Mouse (Mus musculus) embryo, embryonic 10 days (tissue): Measurements from ENCODE around the gene Gm26566.
"Not testable (repeated sequence)": the region's sequence is repeated elsewhere in the genome, so short reads cannot be mapped to it uniquely, and the experiment has no call there.

Experiments
- DNase-seq: peaks from one replicate; pipeline ENCODE4 v3.0.0-alpha.2; 2015; ENCODE audit warnings: low spot score

Gene Gm26566

DNA sequence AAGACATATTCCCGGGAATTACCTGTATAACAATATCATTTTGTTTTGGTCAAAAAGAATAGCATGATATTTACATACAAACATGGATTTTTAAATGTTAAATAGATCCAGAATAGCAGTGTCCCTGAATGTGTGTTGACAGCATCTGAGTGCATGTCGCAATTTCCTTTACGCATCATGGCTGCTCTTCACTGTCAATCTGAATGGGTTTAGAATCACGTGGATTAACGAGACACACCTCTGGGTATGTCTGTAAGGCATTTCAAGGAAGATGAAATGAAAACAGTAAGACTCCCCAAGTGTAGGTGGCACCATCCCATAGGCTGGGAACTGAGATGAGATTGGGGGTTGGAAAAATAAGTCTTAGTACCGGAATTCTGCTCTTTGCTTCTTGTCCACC, 17.4 kb downstream of the Gm26566 start:
- no peak for DNase-seq

DNA sequence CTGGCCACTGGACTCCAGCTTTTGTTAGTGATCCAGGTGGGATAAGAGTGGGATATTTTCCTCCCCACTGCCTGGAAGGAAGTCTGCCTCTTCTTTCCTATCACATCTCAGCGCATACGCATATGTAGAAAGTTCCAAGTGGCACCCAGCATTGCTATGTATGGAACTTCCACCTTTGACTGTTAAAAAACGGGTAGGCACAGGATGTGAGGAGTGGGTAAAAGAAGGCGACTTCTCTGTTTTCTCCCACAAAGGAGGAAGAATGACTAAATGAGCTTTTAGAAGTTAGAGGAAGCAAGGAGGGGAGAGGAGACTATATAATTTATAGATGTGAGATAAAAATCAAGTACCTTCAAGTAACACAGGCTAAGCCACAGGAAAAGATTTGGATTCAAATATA, 19.8 kb downstream of the Gm26566 start:
- DNase-seq, result no peak

DNA sequence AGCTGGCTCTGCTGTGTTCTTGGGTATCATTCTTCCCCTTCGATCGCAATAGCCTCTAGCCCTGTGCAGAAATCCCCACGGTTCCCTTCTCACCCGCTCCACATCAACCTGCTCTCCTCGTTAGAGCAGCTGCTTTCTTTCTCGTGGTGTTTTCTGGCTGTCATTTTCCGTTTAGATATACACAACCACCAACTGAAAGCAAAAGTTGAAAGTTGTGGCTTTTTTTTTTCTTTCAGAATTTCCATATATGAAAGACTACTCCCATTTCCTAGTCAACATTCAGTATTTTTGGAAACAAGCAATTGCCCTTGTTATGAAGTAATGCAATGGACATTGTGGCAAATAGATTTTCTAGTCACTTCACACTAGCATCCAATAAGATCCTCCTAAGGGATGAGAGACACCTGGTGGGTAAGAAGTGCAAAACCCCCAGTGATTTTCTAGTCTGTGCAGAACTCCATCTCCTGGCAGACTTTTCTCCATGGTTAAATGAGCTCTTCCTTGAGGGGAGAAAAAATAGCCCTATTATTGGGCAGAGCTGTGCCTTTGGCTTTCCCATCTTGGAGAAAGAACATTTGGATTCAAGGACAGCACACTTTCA, 21.3 kb downstream of the Gm26566 start:
- no peak for DNase-seq

DNA sequence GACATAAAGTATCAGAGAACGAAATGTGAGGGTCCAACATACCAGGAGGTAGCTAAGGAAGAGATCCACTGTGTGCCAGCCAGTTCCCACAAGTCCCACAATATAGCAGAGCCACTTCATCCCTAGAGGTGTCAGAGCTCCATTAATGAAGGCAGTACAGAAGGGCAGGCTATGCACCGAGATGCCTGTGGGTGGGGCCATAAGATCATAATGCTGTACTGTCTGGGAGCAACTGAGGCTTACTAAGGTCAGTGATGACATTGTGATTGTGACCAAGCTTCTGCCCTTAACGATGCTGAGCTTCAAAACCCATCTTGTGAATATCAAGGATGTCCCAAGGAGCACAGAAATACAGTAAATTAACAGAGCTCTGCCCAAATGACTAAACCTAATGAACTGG, 22.6 kb downstream of the Gm26566 start:
- DNase-seq, result no peak

DNA sequence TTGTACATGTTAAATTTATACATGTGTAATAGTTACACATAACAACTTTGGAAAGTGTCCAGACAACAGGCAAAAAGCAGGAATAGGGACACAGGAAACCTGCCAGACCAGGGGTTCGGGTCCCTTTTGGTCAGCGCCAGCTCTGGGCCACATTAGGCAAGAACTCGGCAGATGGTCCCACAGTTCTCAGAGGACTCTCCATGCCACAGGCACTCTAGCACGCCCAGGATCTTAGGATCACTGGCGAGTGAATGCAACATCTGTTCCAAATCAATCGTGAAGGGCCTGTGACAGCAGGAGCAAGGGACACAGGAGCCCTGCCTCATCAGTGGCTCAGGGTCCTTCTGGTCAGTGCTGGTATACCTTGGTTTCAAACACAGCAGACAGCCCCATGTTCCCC, 28.3 kb downstream of the Gm26566 start:
- peak; percentile 41 for DNase-seq

DNA sequence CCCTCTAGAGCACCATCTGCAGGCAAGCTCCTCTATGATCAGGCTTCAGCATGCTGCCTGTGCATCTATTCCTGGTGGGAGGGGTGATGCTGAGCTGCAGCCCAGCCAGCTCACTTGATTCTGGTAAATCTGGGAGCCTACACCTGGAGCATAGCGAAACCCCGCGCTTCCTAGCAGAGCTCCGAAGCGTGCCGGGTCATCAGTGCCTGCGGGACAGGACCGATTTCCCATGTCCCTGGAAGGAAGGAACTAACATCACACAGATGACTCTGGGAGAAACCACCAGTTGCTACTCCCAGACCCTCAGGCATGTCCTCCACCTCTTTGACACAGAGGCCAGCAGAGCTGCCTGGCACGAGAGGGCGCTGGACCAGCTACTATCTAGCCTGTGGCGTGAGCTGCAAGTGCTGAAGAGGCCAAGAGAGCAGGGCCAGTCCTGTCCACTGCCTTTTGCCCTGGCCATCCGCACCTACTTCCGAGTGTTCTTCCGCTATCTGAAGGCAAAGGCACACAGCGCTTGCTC, 33.3 kb downstream of the Gm26566 start, which contains the start of gene Gm13271:
TSS of gene Gm13271 (plus strand) at position 51 of the 523 bp plus-strand sequence.
- DNase-seq, result not testable (repeated sequence)

DNA sequence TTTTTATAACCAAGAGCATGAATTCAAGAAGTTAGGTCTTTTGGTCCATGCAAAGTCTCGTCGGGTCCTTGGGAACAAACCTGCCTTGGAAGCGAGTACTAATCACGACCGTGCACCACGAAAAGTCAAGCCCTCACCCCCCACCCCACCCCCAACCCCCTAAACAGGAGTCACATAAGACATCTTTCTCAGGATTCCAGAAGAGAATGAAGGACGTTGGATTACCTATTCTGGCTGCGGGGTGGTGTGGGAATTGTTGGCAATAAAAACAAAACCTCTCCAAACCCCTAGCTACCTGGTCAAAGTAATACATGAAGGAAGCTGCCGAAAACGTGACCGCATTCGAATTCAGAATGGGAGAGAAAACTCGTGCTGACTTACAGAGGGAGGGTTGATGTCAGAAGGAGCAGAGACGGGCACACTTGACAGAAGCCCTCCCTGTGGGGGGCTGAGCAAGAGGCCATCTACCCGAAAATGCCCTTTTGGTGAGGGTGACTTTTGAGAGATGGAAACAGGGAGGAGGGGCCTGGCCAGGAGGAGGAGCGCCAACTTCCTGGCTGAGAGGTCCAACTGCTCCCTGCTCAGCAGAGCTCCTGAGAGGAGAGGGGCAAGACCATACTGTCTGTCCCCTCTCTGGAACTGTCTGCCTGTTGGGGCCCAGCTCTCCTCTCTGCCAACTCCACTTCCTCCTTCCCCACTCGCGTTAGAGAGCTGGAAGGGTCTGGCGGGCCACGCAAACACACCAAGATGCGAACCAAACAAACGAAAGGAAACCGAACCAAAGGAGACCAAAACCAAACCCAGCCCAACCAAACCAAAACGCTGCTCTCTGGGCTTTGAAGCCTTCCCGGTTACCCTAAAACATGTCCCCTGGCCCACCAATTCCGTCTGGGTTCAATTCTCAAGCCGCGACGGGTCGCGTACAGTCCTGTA, 35.2 kb downstream of the Gm26566 start:
- not testable (repeated sequence) for DNase-seq

DNA sequence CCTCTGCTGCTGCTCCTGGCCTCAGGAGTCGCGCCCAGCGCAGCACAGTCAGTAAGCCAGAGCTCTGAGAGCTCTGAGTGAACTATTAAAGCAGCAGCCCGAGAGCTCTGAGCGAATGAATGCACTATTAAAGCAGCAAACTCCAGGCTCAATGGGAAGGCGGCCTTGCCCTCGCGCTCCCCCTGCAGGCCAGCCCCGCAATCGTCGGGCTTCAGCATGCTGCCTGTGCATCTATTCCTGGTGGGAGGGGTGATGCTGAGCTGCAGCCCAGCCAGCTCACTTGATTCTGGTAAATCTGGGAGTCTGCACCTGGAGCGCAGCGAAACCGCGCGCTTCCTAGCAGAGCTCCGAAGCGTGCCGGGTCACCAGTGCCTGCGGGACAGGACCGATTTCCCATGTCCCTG, 36.0 kb downstream of the Gm26566 start:
- peak; percentile 89 for DNase-seq

DNA sequence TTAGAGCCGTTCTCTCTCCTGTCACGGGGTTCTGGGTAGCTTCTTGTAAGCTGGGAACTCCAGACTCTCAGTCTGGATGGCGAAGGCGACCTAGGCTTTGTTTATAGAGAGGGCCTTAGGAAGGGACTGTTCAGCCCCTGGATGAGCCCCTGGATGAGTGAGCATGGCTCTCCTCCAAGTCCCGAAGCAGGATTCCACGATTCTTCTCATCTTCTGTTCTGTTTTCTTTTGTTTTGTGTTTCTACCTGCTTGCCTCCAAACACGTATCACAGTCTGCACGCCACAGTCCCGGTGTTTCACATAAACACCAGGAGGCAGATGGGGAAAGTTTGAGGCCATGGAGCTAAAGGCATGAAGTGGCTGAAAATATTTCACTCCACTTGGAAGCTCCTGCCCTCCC, 37.1 kb downstream of the Gm26566 start:
- not testable (repeated sequence) for DNase-seq

DNA sequence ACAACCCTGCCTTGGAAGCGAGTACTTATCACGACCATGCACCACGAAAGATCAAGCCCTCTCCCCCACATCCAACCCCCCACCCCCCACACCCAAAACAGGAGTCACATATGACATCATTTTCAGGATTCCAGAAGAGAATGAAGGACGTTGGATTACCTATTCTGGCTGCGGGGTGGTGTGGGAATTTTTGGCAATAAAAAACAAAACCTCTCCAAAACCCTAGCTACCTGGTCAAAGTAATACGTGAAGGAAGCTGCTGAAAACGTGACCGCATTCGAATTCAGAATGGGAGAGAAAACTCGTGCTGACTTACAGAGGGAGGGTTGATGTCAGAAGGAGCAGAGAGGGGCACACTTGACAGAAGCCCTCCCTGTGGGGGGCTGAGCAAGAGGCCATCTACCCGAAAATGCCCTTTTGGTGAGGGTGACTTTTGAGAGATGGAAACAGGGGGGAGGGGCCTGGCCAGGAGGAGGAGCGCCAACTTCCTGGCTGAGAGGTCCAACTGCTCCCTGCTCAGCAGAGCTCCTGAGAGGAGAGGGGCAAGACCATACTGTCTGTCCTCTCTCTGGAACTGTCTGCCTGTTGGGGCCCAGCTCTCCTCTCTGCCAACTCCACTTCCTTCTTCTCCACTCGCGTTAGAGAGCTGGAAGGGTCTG, 38.1 kb downstream of the Gm26566 start, which contains the start of gene Gm13283:
TSS of gene Gm13283 (plus strand) at position 510 of the 659 bp plus-strand sequence.
- not testable (repeated sequence) for DNase-seq

DNA sequence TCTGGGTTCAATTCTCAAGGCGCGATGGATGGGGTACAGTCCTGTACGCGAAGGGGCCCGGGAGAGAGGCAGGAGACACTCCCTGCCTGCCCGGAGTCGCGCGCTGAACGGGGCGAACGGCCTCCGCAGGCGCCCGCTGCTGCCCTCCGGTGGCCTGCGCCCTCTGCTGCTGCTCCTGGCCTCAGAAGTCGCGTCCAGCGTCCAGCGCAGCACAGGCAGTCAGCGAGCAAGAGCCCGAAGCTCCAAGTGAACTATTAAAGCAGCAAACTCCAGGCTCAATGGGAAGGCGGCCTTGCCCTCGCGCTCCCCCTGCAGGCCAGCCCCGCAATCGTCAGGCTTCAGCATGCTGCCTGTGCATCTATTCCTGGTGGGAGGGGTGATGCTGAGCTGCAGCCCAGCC, 38.8 kb downstream of the Gm26566 start:
- peak; percentile 87 for DNase-seq

DNA sequence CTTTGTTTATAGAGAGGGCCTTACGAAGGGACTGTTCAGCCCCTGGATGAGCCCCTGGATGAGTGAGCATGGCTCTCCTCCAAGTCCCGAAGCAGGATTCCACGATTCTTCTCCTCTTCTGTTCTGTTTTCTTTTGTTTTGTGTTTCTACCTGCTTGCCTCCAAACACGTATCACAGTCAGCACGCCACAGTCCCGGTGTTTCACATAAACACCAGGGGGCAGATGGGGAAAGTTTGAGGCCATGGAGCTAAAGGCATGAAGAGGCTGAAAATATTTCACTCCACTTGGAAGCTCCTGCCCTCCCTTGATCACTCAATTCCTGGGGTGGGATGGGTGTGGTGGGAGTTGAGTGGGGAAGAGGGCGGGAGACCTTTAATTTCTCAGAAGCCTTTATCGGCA, 40.2 kb downstream of the Gm26566 start:
- DNase-seq, result not testable (repeated sequence)

DNA sequence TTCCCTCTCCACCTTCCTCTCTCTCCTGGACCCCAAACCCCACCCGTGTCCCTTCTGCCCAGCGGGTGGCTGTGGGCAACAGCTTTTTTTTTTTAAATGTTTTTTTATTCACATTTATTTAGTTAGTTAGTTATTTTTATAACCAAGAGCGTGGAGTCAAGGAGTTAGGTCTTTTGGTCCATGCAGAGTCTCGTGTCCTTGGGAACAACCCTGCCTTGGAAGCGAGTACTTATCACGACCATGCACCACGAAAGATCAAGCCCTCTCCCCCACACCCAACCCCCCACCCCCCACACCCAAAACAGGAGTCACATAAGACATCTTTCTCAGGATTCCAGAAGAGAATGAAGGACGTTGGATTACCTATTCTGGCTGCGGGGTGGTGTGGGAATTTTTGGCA, 40.7 kb downstream of the Gm26566 start:
- DNase-seq, result not testable (repeated sequence)

DNA sequence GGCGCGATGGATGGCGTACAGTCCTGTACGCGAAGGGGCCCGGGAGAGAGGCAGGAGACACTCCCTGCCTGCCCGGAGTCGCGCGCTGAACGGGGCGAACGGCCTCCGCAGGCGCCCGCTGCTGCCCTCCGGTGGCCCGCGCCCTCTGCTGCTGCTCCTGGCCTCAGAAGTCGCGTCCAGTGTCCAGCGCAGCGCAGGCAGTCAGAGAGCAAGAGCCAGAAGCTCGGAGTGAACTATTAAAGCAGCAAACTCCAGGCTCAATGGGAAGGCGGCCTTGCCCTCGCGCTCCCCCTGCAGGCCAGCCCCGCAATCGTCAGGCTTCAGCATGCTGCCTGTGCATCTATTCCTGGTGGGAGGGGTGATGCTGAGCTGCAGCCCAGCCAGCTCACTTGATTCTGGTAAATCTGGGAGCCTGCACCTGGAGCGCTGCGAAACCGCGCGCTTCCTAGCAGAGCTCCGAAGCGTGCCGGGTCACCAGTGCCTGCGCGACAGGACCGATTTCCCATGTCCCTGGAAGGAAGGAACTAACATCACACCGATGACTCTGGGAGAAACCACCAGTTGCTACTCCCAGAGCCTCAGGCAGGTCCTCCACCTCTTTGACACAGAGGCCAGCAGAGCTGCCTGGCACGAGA, 41.9 kb downstream of the Gm26566 start:
- peak; percentile 81 for DNase-seq
